Mouse (Mus musculus) testis, adult 2 months (tissue): ENCODE measurements around the gene Galnt4.

ENCODE experiments used
- CTCF ChIP-seq: fragments of 200-500 bp; IDR thresholded peaks from 2 replicates; pipeline ENCODE4 v1.5.1; 2012; ENCODE audit warnings: low read depth, mild to moderate bottlenecking, inconsistent platforms, low read length, moderate library complexity; ENCODE audit not compliant: control insufficient read depth, insufficient read depth, insufficient replicate concordance
- POLR2A ChIP-seq: fragments of 200-500 bp; IDR thresholded peaks from 2 replicates; pipeline ENCODE4 v1.6.1; 2012; ENCODE audit warnings: low read depth, mild to moderate bottlenecking, inconsistent platforms, low read length, moderate library complexity; ENCODE audit not compliant: control insufficient read depth

GRCm38 (mm10) chr10:99076113-99076895 is 31.7 kb upstream of the Galnt4 start:
- no peak for TF ChIP-seq CTCF
- no peak for TF ChIP-seq POLR2A
